Mouse (Mus musculus): Measurements from ENCODE around the gene Tent5b.
"Not testable (repeated sequence)": the region's sequence is repeated elsewhere in the genome, so short reads cannot be mapped to it uniquely, and the experiment has no call there.

Tent5b gene

GRCm38 (mm10) chr4:133501514-133501913 lies 21.6 kb downstream of the Tent5b start:
- no peak for DNase-seq (ENCODE audit: low read depth, low spot score)

- DNase-seq (ENCODE audit: low read depth, low spot score), result no peak
Observed at GRCm38 (mm10) chr4:133504300-133504699, 24.4 kb downstream of the Tent5b start.

- no peak for DNase-seq (ENCODE audit: low read depth, low spot score)
Observed at GRCm38 (mm10) chr4:133504755-133505485, 25.0 kb downstream of the Tent5b start.

DNA sequence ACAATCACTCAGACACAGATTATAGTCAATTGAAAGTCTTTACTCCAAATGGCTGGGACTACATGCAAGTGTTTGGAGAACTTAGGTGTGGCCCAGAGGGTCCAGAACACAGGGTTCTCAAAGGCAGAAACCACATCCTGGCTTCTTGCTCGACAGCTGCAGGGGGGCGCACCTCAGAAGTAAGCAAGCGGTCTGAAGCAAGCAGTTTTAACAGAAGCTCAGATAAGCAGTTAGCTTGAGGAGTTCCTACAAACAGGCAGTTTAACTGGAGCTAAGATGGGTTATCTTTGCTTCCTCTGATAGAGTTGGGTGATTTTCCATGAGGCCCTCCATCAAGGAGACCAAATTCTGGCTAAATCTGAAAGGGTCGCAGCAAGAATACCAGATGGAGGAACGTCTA lies 26.6 kb downstream of the Tent5b start:
- no peak for DNase-seq (ENCODE audit: low read depth, low spot score)

DNA sequence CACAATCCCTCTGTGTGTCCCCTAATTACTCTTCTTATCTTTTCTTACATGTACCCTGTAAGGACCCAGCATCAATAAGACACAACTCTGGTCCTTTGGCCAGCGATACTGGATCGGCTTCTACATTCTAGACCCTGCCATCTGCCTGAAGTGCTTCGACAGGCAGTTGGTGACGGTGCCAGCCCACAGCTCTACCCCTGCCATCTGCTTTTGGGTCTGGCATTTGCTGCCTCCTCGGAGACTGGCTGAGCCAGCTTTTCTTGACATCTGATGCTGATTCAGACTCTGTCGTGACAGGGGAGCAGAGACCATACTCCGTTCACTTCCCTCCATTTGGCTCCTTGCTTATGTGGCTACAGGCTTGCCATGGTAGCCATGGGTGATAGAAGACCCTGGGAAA lies 29.1 kb downstream of the Tent5b start:
- DNase-seq (ENCODE audit: low read depth, low spot score), result no peak

DNA sequence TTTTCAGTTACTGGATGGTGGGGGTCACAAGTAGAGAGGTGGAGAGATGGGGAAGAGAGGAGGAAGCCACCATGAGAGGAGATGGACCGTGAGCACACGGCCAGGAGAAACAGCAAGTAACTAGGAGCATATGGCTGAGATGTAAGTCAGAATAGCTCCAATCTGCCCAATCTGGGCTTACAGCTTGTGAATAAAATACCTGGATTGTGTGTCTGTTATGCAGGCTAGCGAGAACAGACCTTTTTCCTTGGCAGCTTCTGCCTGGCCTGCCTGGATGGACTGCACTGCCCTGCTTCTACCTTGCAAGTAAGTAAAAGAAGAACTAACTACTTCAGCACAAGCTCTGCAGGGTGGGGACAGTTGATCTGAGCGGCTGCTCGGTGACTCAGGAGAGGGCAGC lies 31.1 kb downstream of the Tent5b start:
- no peak for DNase-seq (ENCODE audit: low read depth, low spot score)

- not testable (repeated sequence) for DNase-seq (ENCODE audit: low read depth, low spot score)
Observed at GRCm38 (mm10) chr4:133512511-133512910, 32.6 kb downstream of the Tent5b start.

- peak; percentile 71 for DNase-seq (ENCODE audit: low read depth, low spot score)
Observed at GRCm38 (mm10) chr4:133512972-133513371, 33.0 kb downstream of the Tent5b start.

DNA sequence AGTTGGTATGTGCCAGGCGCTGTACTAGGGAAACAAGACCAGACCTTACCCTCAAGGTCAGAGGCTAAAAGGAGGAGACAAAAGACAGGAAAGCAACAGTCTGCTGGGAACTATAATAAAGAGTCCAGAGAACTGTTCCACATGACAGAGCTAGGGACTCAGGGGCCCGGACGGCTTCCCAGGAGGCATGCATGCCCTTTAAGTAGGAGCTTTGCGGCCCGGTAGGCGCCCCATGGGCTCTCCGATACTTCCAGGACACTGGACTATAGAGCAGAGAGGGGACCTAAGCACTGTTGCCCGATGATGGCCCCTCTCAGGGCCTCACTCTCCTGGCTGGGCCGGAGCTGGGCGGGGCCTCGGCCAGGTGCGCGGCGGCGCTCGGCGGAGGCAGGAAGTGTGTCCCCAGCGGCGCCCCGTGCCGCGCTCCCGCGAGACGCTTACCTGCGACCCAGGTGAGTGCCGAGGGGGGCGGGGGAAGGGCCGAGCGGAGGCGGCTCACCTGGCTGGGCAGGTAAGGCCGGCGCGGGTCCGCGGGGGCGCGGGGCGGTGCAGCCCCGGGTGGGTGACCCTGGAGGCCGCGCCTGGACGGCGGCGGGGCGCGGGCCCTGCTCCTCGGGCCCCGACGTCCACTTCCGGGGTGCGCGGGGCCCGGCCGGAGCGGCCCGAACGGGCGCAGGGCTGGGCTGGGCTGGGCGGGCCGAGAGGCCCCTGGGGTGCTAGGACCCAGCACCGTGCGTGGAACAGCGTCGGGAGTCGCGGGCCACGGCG lies 38.9 kb downstream of the Tent5b start, which contains the start of gene Kdf1:
Gene Kdf1, plus strand, starts transcription at position 363 of the 768 bp plus-strand sequence.
- DNase-seq (ENCODE audit: low read depth, low spot score), result no peak

- DNase-seq (ENCODE audit: low read depth, low spot score), result no peak
Observed at GRCm38 (mm10) chr4:133519369-133519665, 39.4 kb downstream of the Tent5b start.

- DNase-seq (ENCODE audit: low read depth, low spot score), result no peak
Observed at GRCm38 (mm10) chr4:133521502-133521901, 41.6 kb downstream of the Tent5b start.

GRCm38 (mm10) chr4:133527788-133528187 lies 47.9 kb downstream of the Tent5b start:
- no peak for DNase-seq (ENCODE audit: low read depth, low spot score)

GRCm38 (mm10) chr4:133532777-133533176 lies 52.8 kb downstream of the Tent5b start:
- DNase-seq (ENCODE audit: low read depth, low spot score), result no peak

DNA sequence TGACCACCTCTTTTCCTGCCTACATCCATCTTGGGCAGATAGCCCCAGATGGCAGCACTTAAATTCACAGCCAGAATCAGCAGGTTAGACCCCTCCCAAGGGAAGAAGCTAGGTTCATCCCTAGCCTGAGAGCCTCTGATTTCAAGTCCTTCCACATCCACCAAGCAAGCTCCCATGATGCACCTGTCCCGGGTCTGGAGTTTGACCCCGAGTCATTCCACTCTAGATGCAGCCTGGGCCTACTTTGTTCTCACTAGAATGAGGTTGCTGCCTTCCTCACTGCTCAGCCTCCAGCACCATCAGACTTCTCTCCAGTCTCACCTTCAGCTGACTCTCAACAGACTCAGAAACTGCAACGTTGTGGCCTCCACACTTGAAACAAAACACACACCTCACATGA lies 56.1 kb downstream of the Tent5b start:
- no peak for DNase-seq (ENCODE audit: low read depth, low spot score)

DNA sequence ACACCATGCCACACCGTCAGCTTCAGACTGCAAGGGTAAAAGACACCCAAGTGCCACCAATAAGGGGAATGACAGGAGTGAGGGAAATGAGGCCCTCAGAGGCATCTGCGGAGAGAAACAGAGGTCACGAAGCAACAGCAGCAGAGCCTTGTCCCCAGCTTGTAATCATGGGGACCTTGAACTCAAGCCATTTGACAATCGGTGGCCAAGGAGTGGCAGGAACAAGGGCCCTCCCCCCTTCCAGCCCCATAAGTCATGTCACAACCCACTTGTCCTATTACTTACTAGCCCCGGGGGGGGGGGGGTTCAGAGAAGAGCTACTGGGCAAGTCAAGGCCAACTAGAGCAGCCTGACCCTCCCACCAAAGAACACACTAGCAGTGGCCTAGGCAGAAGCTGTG lies 56.7 kb downstream of the Tent5b start:
- DNase-seq (ENCODE audit: low read depth, low spot score), result no peak
